Mouse (Mus musculus): ENCODE results near the gene Rab20.
A peak's percentile ranks its signal among the peaks of the same experiment; 100 is the strongest.

Rab20 gene

DNA sequence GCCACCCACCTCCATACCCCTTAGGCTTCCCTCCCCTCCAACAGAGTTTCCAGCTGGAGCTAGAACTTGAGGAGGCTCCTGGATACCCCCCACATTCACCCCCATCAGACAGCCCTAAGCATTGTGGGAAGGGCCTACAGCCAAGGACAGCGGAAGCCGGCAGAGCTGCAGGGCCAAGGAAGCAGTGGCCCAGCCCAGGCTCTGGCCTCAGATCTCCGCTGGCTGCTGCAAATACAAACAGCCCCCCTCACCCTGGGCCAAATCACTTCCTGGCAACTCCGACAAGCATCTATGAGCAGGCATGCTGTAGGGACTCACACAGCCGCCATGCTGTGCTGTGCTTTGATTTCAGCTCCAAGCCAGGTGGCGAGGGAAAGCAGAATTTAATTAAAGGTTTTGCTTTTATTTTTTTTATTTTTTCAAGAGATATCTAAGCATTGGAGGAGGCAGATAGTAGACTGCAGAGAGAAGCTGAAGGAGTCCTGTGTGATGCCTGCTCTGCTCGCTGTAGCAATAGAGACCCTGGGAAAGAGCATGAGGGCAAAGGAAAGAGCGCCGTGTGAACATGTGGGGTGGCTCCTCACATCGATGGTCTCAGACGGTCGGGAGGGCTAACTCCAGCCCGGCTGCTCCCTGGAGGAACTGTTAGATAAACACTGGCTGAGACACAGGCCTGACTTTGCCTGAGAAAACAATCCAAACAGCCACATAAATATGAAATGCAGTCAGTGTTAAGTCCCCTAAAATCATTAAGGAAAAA, 72.6 kb downstream of the Rab20 start:
- DNase-seq (ENCODE audit: low spot score in 2 of 2), result peak in 1 of 2 experiments; percentile 34

GRCm38 (mm10) chr8:11404614-11405013, 73.9 kb downstream of the Rab20 start:
- no peak for DNase-seq (ENCODE audit: low spot score in 2 of 2)

- no peak for DNase-seq (ENCODE audit: low spot score in 2 of 2)
Observed at GRCm38 (mm10) chr8:11403813-11404212, 74.7 kb downstream of the Rab20 start.

Measured in urinary bladder, adult 18-20 months (tissue).